Mouse (Mus musculus): Measurements from ENCODE around the gene Rhoa.

The Rhoa gene

GRCm38 (mm10) chr9:108339886-108340257 lies 33.9 kb downstream of the Rhoa start:
- intact Hi-C loops (cut with DNase I): loop anchor here (5.0 kb wide), 1 partner anchor 33 kb away; the partner anchor contains the start of genes Rhoa and Tcta

GRCm38 (mm10) chr9:108340258-108341138 lies 34.6 kb downstream of the Rhoa start:
- intact Hi-C loops (cut with DNase I): loop anchor here (5.0 kb wide), 1 partner anchor 33 kb away; the partner anchor contains the start of genes Rhoa and Tcta

GRCm38 (mm10) chr9:108341139-108341475 lies 35.2 kb downstream of the Rhoa start:
- intact Hi-C loops (cut with DNase I): loop anchor here (5.0 kb wide), 1 partner anchor 34 kb away; the partner anchor contains the start of genes Rhoa and Tcta

- intact Hi-C loops (cut with DNase I): loop anchor here (5.0 kb wide), 1 partner anchor 34 kb away; the partner anchor contains the start of genes Rhoa and Tcta
These were observed 35.9 kb downstream of the Rhoa start for GRCm38 (mm10) chr9:108341801-108342200.

GRCm38 (mm10) chr9:108342301-108342831 lies 36.4 kb downstream of the Rhoa start:
- intact Hi-C loops (cut with DNase I): loop anchor here (5.0 kb wide), 1 partner anchor 35 kb away; the partner anchor contains the start of genes Rhoa and Tcta

- intact Hi-C loops (cut with DNase I): loop anchor here (5.0 kb wide), 1 partner anchor 36 kb away; the partner anchor contains the start of genes Rhoa and Tcta
These were observed 37.4 kb downstream of the Rhoa start for GRCm38 (mm10) chr9:108343331-108343730.

- intact Hi-C loops (cut with DNase I): loop anchor here (5.0 kb wide), 1 partner anchor 37 kb away; the partner anchor contains the start of genes Rhoa and Tcta
These were observed 37.9 kb downstream of the Rhoa start for GRCm38 (mm10) chr9:108343835-108344234.

GRCm38 (mm10) chr9:108344471-108344870 lies 38.5 kb downstream of the Rhoa start:
- intact Hi-C loops (cut with DNase I): loop anchor here (5.0 kb wide), 1 partner anchor 37 kb away; the partner anchor contains the start of genes Rhoa and Tcta

- intact Hi-C loops (cut with DNase I): no loop called here
These were observed 41.1 kb downstream of the Rhoa start for GRCm38 (mm10) chr9:108347024-108347423.

GRCm38 (mm10) chr9:108347540-108348289 lies 41.8 kb downstream of the Rhoa start, which contains the start of gene Usp4:
TSS of gene Usp4 (plus strand) at chr9:108347853.
- intact Hi-C loops (cut with DNase I): no loop called here

- intact Hi-C loops (cut with DNase I): no loop called here
These were observed 42.4 kb downstream of the Rhoa start for GRCm38 (mm10) chr9:108348290-108348680.

GRCm38 (mm10) chr9:108349727-108350126 lies 43.8 kb downstream of the Rhoa start:
- intact Hi-C loops (cut with DNase I): no loop called here

- intact Hi-C loops (cut with DNase I): no loop called here
These were observed 72.3 kb downstream of the Rhoa start for GRCm38 (mm10) chr9:108378234-108378633.

GRCm38 (mm10) chr9:108378736-108379135 lies 72.8 kb downstream of the Rhoa start:
- intact Hi-C loops (cut with DNase I): no loop called here

GRCm38 (mm10) chr9:108379294-108379693 lies 73.4 kb downstream of the Rhoa start:
- intact Hi-C loops (cut with DNase I): no loop called here

- intact Hi-C loops (cut with DNase I): no loop called here
These were observed 75.5 kb downstream of the Rhoa start for GRCm38 (mm10) chr9:108381382-108381781.

- intact Hi-C loops (cut with DNase I): no loop called here
These were observed 79.1 kb downstream of the Rhoa start for GRCm38 (mm10) chr9:108385006-108385405.

GRCm38 (mm10) chr9:108386816-108387215 lies 80.9 kb downstream of the Rhoa start:
- intact Hi-C loops (cut with DNase I): no loop called here

All from adrenal gland (tissue).